Mouse (Mus musculus) forebrain, embryonic 13.5 days (tissue): ENCODE data around the gene Parva. TPM values are rescaled to one million over a fixed set of nuclear protein-coding genes. Genes with fewer than 3 reads are reported as not detected.

Source experiments
- ATAC-seq: fragments of 200-750 bp; cut with Nextera tagmentation; 2 replicates; pipeline ENCODE4 v1.8.0; 2017
- H3K27ac ChIP-seq: fragments of 300-500 bp; sonication (generic); 2 replicates; pipeline ENCODE4 v1.5.1; 2015; ENCODE audit warnings: inconsistent platforms, mild to moderate bottlenecking, moderate library complexity
- H3K27me3 ChIP-seq: fragments of 300-500 bp; sonication (generic); 2 replicates; pipeline ENCODE4 v1.6.1; 2015; ENCODE audit warnings: mild to moderate bottlenecking, inconsistent platforms
- H3K36me3 ChIP-seq: fragments of 300-500 bp; sonication (generic); 2 replicates; pipeline ENCODE4 v1.6.1; 2015; ENCODE audit warnings: mild to moderate bottlenecking, inconsistent platforms; ENCODE audit not compliant: poor library complexity, severe bottlenecking
- H3K4me1 ChIP-seq: fragments of 300-500 bp; sonication (generic); 2 replicates; pipeline ENCODE4 v1.6.1; 2015; ENCODE audit warnings: inconsistent platforms
- H3K4me2 ChIP-seq: fragments of 300-500 bp; sonication (generic); 2 replicates; pipeline ENCODE4 v1.6.1; 2015; ENCODE audit warnings: inconsistent platforms, mild to moderate bottlenecking, moderate library complexity
- H3K4me3 ChIP-seq: fragments of 300-500 bp; sonication (generic); 2 replicates; pipeline ENCODE4 v1.5.1; 2015; ENCODE audit warnings: mild to moderate bottlenecking, inconsistent platforms
- H3K9ac ChIP-seq: fragments of 300-500 bp; sonication (generic); 2 replicates; pipeline ENCODE4 v1.6.1; 2015; ENCODE audit warnings: mild to moderate bottlenecking, inconsistent platforms
- H3K9me3 ChIP-seq: fragments of 300-500 bp; sonication (generic); replicated peaks from 2 replicates; pipeline ENCODE4 v1.6.1; 2016; ENCODE audit warnings: inconsistent platforms
- WGBS: fragments of 180-500 bp; shearing (Covaris S2); methylation state at CpG from one replicate; pipeline ENCODE4 v1.1.7; 2015; 5-methylcytosine and 5-hydroxymethylcytosine counted together
- polyA plus RNA-seq: library from polyadenylated mRNA; unstranded; fragments of >200 nt; fragmentation: Nextera tagmentation; extraction: Ambion mirVana; gene quantifications from 2 replicates; pipeline ENCODE4 v1.2.1, GENCODE M21; 2015

Gene Parva
- polyA plus RNA-seq, 1 experiment from 2014 or later = 27.6 TPM

- 92% methylated on average over 4 of the region's 4 CpGs for WGBS
- Histone ChIP-seq H3K4me1 (peaks cover 27% of the 10 kb centered on the region), H3K4me2 (no peak overlapping the region), H3K27ac (no peak overlapping the region), H3K9me3 (no peaks in the 10 kb centered on the region), H3K9ac (no peak overlapping the region), H3K27me3 (no peaks in the 10 kb centered on the region), H3K4me3 (no peak overlapping the region), H3K36me3 (no peaks in the 10 kb centered on the region)
- no peak for ATAC-seq
These were observed 30.6 kb downstream of the Parva start for GRCm38 (mm10) chr7:112457920-112458319.

GRCm38 (mm10) chr7:112458440-112458839 lies 31.1 kb downstream of the Parva start:
- Histone ChIP-seq H3K36me3 (no peaks in the 10 kb centered on the region), H3K4me2 (no peak overlapping the region), H3K9ac (no peak overlapping the region), H3K4me1 (peaks cover 27% of the 10 kb centered on the region), H3K27ac (no peak overlapping the region), H3K4me3 (no peak overlapping the region), H3K9me3 (no peaks in the 10 kb centered on the region), H3K27me3 (no peaks in the 10 kb centered on the region)
- no peak for ATAC-seq
- 70% methylated on average over 5 of the region's 5 CpGs for WGBS

- Histone ChIP-seq H3K9ac (no peak overlapping the region), H3K4me3 (no peak overlapping the region), H3K4me1 (peaks cover 22% of the 10 kb centered on the region), H3K27ac (no peak overlapping the region), H3K36me3 (no peaks in the 10 kb centered on the region), H3K27me3 (no peaks in the 10 kb centered on the region), H3K4me2 (no peak overlapping the region), H3K9me3 (no peaks in the 10 kb centered on the region)
- ATAC-seq = no peak
- WGBS = 22% methylated on average over 2 of the region's 2 CpGs
These were observed 35.8 kb downstream of the Parva start for GRCm38 (mm10) chr7:112463074-112463473.

- no peak overlapping the region for H3K27ac ChIP-seq
- ATAC-seq = no peak
- no peaks in the 10 kb centered on the region for H3K9me3 ChIP-seq
- WGBS = 78% methylated on average over 3 of the region's 3 CpGs
- H3K27me3 ChIP-seq = peaks cover 3% of the 10 kb centered on the region; the same call in 1 of the 2 replicates
- no peak overlapping the region for H3K4me2 ChIP-seq
- no peak overlapping the region for H3K4me3 ChIP-seq
- no peak overlapping the region for H3K9ac ChIP-seq
- peaks cover 21% of the 10 kb centered on the region for H3K4me1 ChIP-seq
- H3K36me3 ChIP-seq = no peaks in the 10 kb centered on the region
These were observed 38.6 kb downstream of the Parva start for GRCm38 (mm10) chr7:112465920-112466319.

- ATAC-seq = no peak
- Histone ChIP-seq H3K27ac (0 out of 2 replicates have a peak overlapping the region, but pooled peaks have one; percentile 51), H3K4me3 (no peak overlapping the region), H3K9ac (no peak overlapping the region), H3K4me2 (no peak overlapping the region), H3K4me1 (peaks cover 25% of the 10 kb centered on the region), H3K9me3 (no peaks in the 10 kb centered on the region), H3K36me3 (no peaks in the 10 kb centered on the region), H3K27me3 (peaks cover 3% of the 10 kb centered on the region; the same call in 1 of the 2 replicates)
- 68% methylated on average over 3 of the region's 3 CpGs for WGBS
These were observed 39.5 kb downstream of the Parva start for GRCm38 (mm10) chr7:112466786-112467185.

GRCm38 (mm10) chr7:112467687-112468111 lies 40.4 kb downstream of the Parva start:
- H3K4me1 ChIP-seq = peaks cover 31% of the 10 kb centered on the region
- peak; percentile 80 for ATAC-seq
- 0 out of 2 replicates have a peak overlapping the region, but pooled peaks have one; percentile 0 for H3K9ac ChIP-seq
- no peak overlapping the region for H3K4me2 ChIP-seq
- peaks cover 3% of the 10 kb centered on the region; the same call in 1 of the 2 replicates for H3K27me3 ChIP-seq
- H3K36me3 ChIP-seq = no peaks in the 10 kb centered on the region
- WGBS = 13% methylated on average over 11 of the region's 11 CpGs
- H3K27ac ChIP-seq = peak overlapping the region; percentile 51; the same call in 1 of the 2 replicates
- H3K4me3 ChIP-seq = no peak overlapping the region
- no peaks in the 10 kb centered on the region for H3K9me3 ChIP-seq

- WGBS = 40% methylated on average over 5 of the region's 5 CpGs
- H3K4me3 ChIP-seq = no peak overlapping the region
- no peaks in the 10 kb centered on the region for H3K9me3 ChIP-seq
- peaks cover 44% of the 10 kb centered on the region for H3K4me1 ChIP-seq
- no peaks in the 10 kb centered on the region for H3K36me3 ChIP-seq
- ATAC-seq = peak; percentile 44; the same call in 1 of the 2 replicates
- no peak overlapping the region for H3K4me2 ChIP-seq
- H3K27ac ChIP-seq = no peak overlapping the region
- H3K9ac ChIP-seq = no peak overlapping the region
- H3K27me3 ChIP-seq = peaks cover 3% of the 10 kb centered on the region; the same call in 1 of the 2 replicates
These were observed 42.5 kb downstream of the Parva start for GRCm38 (mm10) chr7:112469817-112470216.

- no peak overlapping the region for H3K4me3 ChIP-seq
- 48% methylated on average over 7 of the region's 7 CpGs for WGBS
These were observed 44.0 kb downstream of the Parva start for GRCm38 (mm10) chr7:112471316-112471715.

GRCm38 (mm10) chr7:112472024-112472707 lies 44.9 kb downstream of the Parva start:
- H3K27me3 ChIP-seq = peaks cover 3% of the 10 kb centered on the region; the same call in 1 of the 2 replicates
- H3K36me3 ChIP-seq = no peaks in the 10 kb centered on the region
- H3K4me1 ChIP-seq = peaks cover 43% of the 10 kb centered on the region
- WGBS = 81% methylated on average over 10 of the region's 10 CpGs
- H3K27ac ChIP-seq = no peak overlapping the region
- H3K9me3 ChIP-seq = no peaks in the 10 kb centered on the region
- no peak overlapping the region for H3K4me3 ChIP-seq
- no peak for ATAC-seq
- no peak overlapping the region for H3K9ac ChIP-seq
- no peak overlapping the region for H3K4me2 ChIP-seq

More at GRCm38 (mm10) chr7:112471316-112471715, 44.0 kb downstream of the Parva start:
- Histone ChIP-seq H3K9ac (no peak overlapping the region), H3K4me1 (peaks cover 44% of the 10 kb centered on the region), H3K27me3 (peaks cover 3% of the 10 kb centered on the region; the same call in 1 of the 2 replicates), H3K9me3 (no peaks in the 10 kb centered on the region), H3K27ac (no peak overlapping the region), H3K4me2 (no peak overlapping the region), H3K36me3 (no peaks in the 10 kb centered on the region)
- peak; percentile 66; the same call in 1 of the 2 replicates for ATAC-seq

GRCm38 (mm10) chr7:112472708-112473281 lies 45.5 kb downstream of the Parva start:
- peaks cover 3% of the 10 kb centered on the region; the same call in 1 of the 2 replicates for H3K27me3 ChIP-seq
- no peak for ATAC-seq
- 62% methylated on average over 9 of the region's 9 CpGs for WGBS
- H3K36me3 ChIP-seq = no peaks in the 10 kb centered on the region
- no peak overlapping the region; the same call in 1 of the 2 replicates for H3K9ac ChIP-seq
- H3K4me1 ChIP-seq = peaks cover 36% of the 10 kb centered on the region
- no peak overlapping the region for H3K4me2 ChIP-seq
- no peak overlapping the region for H3K4me3 ChIP-seq
- H3K27ac ChIP-seq = no peak overlapping the region
- no peaks in the 10 kb centered on the region for H3K9me3 ChIP-seq

- no peaks in the 10 kb centered on the region for H3K9me3 ChIP-seq
- no peak overlapping the region for H3K27ac ChIP-seq
- peaks cover 31% of the 10 kb centered on the region for H3K4me1 ChIP-seq
- no peak for ATAC-seq
- 22% methylated on average over 14 of the region's 14 CpGs for WGBS
- H3K9ac ChIP-seq = no peak overlapping the region
- H3K4me3 ChIP-seq = no peak overlapping the region
- no peaks in the 10 kb centered on the region for H3K36me3 ChIP-seq
- H3K4me2 ChIP-seq = no peak overlapping the region; the same call in 1 of the 2 replicates
- H3K27me3 ChIP-seq = peaks cover 3% of the 10 kb centered on the region; the same call in 1 of the 2 replicates
These were observed 46.5 kb downstream of the Parva start for GRCm38 (mm10) chr7:112473649-112474435.

- WGBS = 81% methylated on average over 6 of the region's 6 CpGs
- Histone ChIP-seq H3K4me2 (no peak overlapping the region), H3K27me3 (no peaks in the 10 kb centered on the region), H3K9me3 (no peaks in the 10 kb centered on the region), H3K4me3 (no peak overlapping the region), H3K36me3 (no peaks in the 10 kb centered on the region), H3K9ac (no peak overlapping the region), H3K27ac (no peak overlapping the region), H3K4me1 (peaks cover 22% of the 10 kb centered on the region)
- no peak for ATAC-seq
These were observed 51.8 kb downstream of the Parva start for GRCm38 (mm10) chr7:112479116-112479515.
